Mouse (Mus musculus): ENCODE results near the gene Snx9.

GRCm38 (mm10) chr17:5862869-5863268 lies 21.7 kb downstream of the Snx9 start:
- TF ChIP-seq CTCF (IDR thresholded peaks at IDR 0.05; ENCODE audit: extremely low read depth, insufficient read depth, low read length) (no peak), POLR2A (IDR thresholded peaks at IDR 0.05; ENCODE audit: extremely low read depth, insufficient read depth, low read length) (no peak)
